Mouse (Mus musculus): ENCODE data around the gene Glis1. TPM values are rescaled to one million over a fixed set of nuclear protein-coding genes. Genes with fewer than 3 reads are reported as not detected.

Glis1 gene
- polyA plus RNA-seq, 1 experiment = 0.21 TPM

DNA sequence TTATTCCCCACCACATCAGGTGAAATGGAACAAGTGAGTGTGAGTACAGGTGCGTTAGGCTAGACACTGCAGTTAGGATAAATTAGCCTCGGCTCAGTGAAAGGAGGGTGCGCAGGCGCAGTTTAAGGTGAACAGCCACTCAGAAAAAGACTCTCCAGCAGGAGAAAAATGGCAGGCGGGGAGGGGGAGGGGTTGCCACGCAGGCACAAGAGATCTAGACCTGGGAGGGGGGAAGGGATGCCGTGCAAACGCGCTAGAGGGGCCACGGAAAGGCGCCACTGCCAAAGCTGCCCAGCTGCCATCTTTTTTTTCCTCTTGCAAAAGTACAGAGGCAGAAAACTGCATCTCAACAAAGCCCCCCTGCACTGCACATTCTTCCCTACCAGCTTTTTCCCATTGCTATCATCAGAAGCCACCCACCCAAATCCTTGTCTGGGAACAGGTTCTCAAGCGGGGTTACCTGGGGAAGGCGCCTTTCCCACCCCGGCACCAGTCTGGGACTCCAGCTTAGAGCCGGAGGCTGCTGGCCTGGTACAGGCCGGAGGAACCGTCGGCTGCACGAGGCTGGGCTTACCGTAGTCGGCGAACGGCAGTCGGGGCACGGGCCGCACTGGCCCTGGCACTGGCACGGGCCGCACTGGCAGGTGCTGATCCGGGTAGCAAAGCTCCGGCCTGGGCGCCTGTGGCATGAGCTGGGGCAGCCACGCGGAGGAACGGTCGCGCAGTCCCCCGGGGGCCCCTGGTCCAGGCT, 248.8 kb downstream of the Glis1 start:
- peaks cover 10% of the 10 kb centered on the region for H3K27me3 ChIP-seq (ENCODE audit: control insufficient read depth)

DNA sequence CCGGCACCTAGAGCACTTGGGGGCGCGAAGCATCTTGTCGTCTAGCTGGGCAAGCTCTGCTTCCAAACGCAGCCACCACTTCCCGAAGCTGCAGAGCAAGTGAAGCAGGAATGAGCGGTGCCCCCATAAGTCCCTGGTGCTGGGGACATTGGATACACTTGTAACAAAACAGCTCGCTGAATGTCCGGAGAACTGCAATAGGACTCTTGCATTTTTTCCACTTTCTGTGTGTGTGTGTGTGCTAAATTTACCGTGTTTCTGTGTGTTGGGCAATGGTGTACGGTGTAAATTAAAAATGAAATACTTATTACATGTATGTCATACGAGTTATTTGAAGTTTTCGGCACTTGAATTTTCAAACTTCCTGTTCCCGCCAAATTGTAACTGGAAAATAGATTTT, 249.7 kb downstream of the Glis1 start, which contains the start of gene Dmrtb1:
Gene Dmrtb1 (minus strand): TSS at position 101 of the 400 bp plus-strand sequence.
- no peaks in the 10 kb centered on the region; the same call in 1 of the 2 replicates for H3K4me1 ChIP-seq (ENCODE audit: control insufficient read depth)
- no peaks in the 10 kb centered on the region for H3K9me3 ChIP-seq (ENCODE audit: control insufficient read depth, low read length)
- no peak within 1 kb of the TSS for H3K4me3 ChIP-seq (replicated peaks)
- TF ChIP-seq TAL1 (IDR thresholded peaks at IDR 0.05; ENCODE audit: low read length) = no peak
- no peak for TF ChIP-seq GATA1 (IDR thresholded peaks at IDR 0.05; ENCODE audit: low read length)
- peaks cover 14% of the 10 kb centered on the region for H3K27me3 ChIP-seq (ENCODE audit: control insufficient read depth)
- H3K36me3 ChIP-seq (ENCODE audit: control insufficient read depth) = no peaks in the 10 kb centered on the region

More for the DNA sequence above, 248.8 kb downstream of the Glis1 start:
- no peaks in the 10 kb centered on the region; the same call in 1 of the 2 replicates for H3K4me1 ChIP-seq (ENCODE audit: control insufficient read depth)
- H3K36me3 ChIP-seq (ENCODE audit: control insufficient read depth) = no peaks in the 10 kb centered on the region
- no peak for TF ChIP-seq TAL1 (IDR thresholded peaks at IDR 0.05; ENCODE audit: low read length)
- no peak for TF ChIP-seq GATA1 (IDR thresholded peaks at IDR 0.05; ENCODE audit: low read length)
- H3K4me3 ChIP-seq (replicated peaks) = no peak overlapping the region
- H3K9me3 ChIP-seq (ENCODE audit: control insufficient read depth, low read length) = no peaks in the 10 kb centered on the region

Other genes starting within 250 kb of the Glis1 start
- not detected in 2 replicates for gene Ldlrad1, start 225.4 kb upstream of the Glis1 start, polyA plus RNA-seq (2012)
- 0.52 and 0.53 TPM in 2 replicates for gene Lrrc42, start 181.1 kb upstream of the Glis1 start, polyA plus RNA-seq (2012)
- 0.17 and 0.28 TPM in 2 replicates for gene Hspb11, start 181.0 kb upstream of the Glis1 start, polyA plus RNA-seq (2012)
- gene Dio1, start 127.4 kb upstream of the Glis1 start, polyA plus RNA-seq (2012) = not detected in 2 replicates
- gene Yipf1, start 120.2 kb upstream of the Glis1 start, polyA plus RNA-seq (2012) = 0.82 and 1.6 TPM in 2 replicates
- gene Ndc1, start 66.8 kb upstream of the Glis1 start, polyA plus RNA-seq (2012) = 0.13 and 0.25 TPM in 2 replicates
- 0.04 and 0.05 TPM in 2 replicates for gene Dmrtb1, start 249.6 kb downstream of the Glis1 start, polyA plus RNA-seq (2012)

All from erythroblast, embryonic 14.5 days (primary cell).